Mouse (Mus musculus): ENCODE results near the gene Ptpru. TPM values are rescaled to one million over a fixed set of nuclear protein-coding genes. Genes with fewer than 3 reads are reported as not detected.
A peak's percentile ranks its signal among the peaks of the same experiment; 100 is the strongest.

The Ptpru gene
- polyA plus RNA-seq, 1 experiment from 2014 or later, result 20.8 TPM

DNA sequence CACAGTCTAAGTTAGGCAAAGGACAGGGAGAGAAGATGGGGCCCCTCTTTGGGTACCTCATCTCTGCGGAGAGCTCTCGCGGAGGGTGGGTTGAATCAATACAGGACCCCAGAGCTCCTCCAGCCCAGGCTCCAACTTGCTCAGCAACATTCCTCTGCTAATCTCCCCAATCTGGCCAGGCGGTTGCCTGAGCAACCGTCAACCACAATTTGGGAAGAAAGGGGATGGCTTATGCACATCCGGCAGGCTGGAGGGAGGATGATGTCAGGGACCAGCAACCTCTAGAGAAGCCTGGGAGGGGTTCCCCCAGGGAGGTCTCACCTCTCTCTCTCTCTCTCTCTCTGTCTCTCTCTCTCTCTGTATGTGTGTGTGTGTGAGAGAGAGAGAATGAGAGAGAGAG is 11.2 kb downstream of the Ptpru start:
- WGBS, result 4% methylated on average over 6 of the region's 6 CpGs
- Histone ChIP-seq H3K9ac (replicated peaks; ENCODE audit: low read length) (no peak overlapping the region), H3K4me2 (ENCODE audit: low read length) (no peak overlapping the region), H3K4me3 (replicated peaks; ENCODE audit: low read depth, low read length) (no peak overlapping the region), H3K27ac (replicated peaks; ENCODE audit: low read depth, low read length) (no peak overlapping the region), H3K36me3 (ENCODE audit: control insufficient read depth, insufficient read depth, low read length) (no peaks in the 10 kb centered on the region), H3K27me3 (ENCODE audit: control insufficient read depth, insufficient read depth, low read length) (no peaks in the 10 kb centered on the region), H3K4me1 (ENCODE audit: control insufficient read depth, insufficient read depth, low read length) (peaks cover 10% of the 10 kb centered on the region), H3K9me3 (ENCODE audit: control insufficient read depth, low read length) (no peaks in the 10 kb centered on the region)
- no peak for ATAC-seq (ENCODE audit: low FRiP score, low TSS enrichment)
- DNase-seq, result peak; percentile 62

- no peak overlapping the region for H3K9ac ChIP-seq (replicated peaks; ENCODE audit: low read length)
- 46% methylated on average over 8 of the region's 8 CpGs for WGBS
Measured at GRCm38 (mm10) chr4:131825830-131826229, 12.3 kb downstream of the Ptpru start.

DNA sequence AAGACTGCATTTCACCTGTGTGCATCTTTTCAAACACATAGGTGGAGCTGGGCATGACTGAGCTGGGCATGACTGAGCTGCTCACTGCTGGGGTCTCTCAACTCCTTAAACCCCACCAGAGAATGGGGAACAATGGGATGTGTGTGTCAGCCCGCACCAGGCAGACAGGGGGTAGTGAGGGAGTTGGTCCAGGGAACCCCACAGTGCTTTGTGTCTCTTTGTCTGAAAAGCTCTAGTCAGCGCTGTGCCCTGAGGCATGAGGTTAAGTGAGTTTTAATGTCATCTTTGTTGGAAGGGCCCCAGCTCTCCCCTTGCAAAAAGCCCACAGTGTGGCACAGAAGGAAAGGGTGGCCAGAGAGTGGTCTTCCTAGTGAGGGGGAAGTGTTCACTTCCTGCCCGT is 13.1 kb downstream of the Ptpru start:
- Histone ChIP-seq H3K4me1 (ENCODE audit: control insufficient read depth, insufficient read depth, low read length) (peaks cover 23% of the 10 kb centered on the region), H3K9me3 (ENCODE audit: control insufficient read depth, low read length) (no peaks in the 10 kb centered on the region), H3K4me3 (replicated peaks; ENCODE audit: low read depth, low read length) (no peak overlapping the region), H3K36me3 (ENCODE audit: control insufficient read depth, insufficient read depth, low read length) (no peaks in the 10 kb centered on the region), H3K9ac (replicated peaks; ENCODE audit: low read length) (no peak overlapping the region), H3K27ac (replicated peaks; ENCODE audit: low read depth, low read length) (no peak overlapping the region), H3K27me3 (ENCODE audit: control insufficient read depth, insufficient read depth, low read length) (0 out of 2 replicates have a peak, but pooled peaks cover 3% of the 10 kb centered on the region), H3K4me2 (ENCODE audit: low read length) (no peak overlapping the region)
- ATAC-seq (ENCODE audit: low FRiP score, low TSS enrichment) (no peak), DNase-seq (no peak)
- 18% methylated on average over 3 of the region's 3 CpGs for WGBS

More at GRCm38 (mm10) chr4:131825830-131826229, 12.3 kb downstream of the Ptpru start:
- H3K4me2 ChIP-seq (ENCODE audit: low read length), result no peak overlapping the region
- H3K36me3 ChIP-seq (ENCODE audit: control insufficient read depth, insufficient read depth, low read length), result no peaks in the 10 kb centered on the region
- H3K4me3 ChIP-seq (replicated peaks; ENCODE audit: low read depth, low read length), result no peak overlapping the region
- no peak for ATAC-seq (ENCODE audit: low FRiP score, low TSS enrichment)
- no peaks in the 10 kb centered on the region for H3K9me3 ChIP-seq (ENCODE audit: control insufficient read depth, low read length)
- DNase-seq, result no peak
- H3K4me1 ChIP-seq (ENCODE audit: control insufficient read depth, insufficient read depth, low read length), result peaks cover 20% of the 10 kb centered on the region
- no peaks in the 10 kb centered on the region for H3K27me3 ChIP-seq (ENCODE audit: control insufficient read depth, insufficient read depth, low read length)
- no peak overlapping the region for H3K27ac ChIP-seq (replicated peaks; ENCODE audit: low read depth, low read length)

DNA sequence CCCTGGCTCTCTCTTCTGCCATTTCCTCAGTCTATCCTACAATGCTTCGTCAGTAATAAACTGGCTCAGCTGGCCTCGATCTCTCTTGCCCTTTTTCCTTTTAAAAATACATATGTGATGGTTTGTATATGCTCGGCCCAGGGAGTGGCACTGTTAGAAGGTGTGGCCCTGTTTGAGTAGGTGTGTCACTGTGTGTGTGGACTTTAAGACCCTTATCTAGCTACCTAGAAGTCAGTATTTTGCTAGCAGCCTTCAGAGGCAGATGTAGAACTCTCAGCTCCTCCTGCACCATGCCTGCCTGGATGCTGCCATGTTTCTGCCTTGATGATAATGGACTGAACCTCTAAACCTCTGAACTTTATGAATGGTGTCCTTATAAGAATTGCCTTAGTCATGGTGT is 15.5 kb downstream of the Ptpru start:
- Histone ChIP-seq H3K4me2 (ENCODE audit: low read length) (no peak overlapping the region), H3K36me3 (ENCODE audit: control insufficient read depth, insufficient read depth, low read length) (no peaks in the 10 kb centered on the region), H3K27me3 (ENCODE audit: control insufficient read depth, insufficient read depth, low read length) (0 out of 2 replicates have a peak, but pooled peaks cover 4% of the 10 kb centered on the region), H3K9me3 (ENCODE audit: control insufficient read depth, low read length) (no peaks in the 10 kb centered on the region), H3K27ac (replicated peaks; ENCODE audit: low read depth, low read length) (no peak overlapping the region), H3K9ac (replicated peaks; ENCODE audit: low read length) (no peak overlapping the region), H3K4me3 (replicated peaks; ENCODE audit: low read depth, low read length) (no peak overlapping the region), H3K4me1 (ENCODE audit: control insufficient read depth, insufficient read depth, low read length) (peaks cover 23% of the 10 kb centered on the region)
- DNase-seq, result no peak
- ATAC-seq (ENCODE audit: low FRiP score, low TSS enrichment), result no peak
- 88% methylated on average over 3 of the region's 3 CpGs for WGBS

GRCm38 (mm10) chr4:131821161-131821731 is 16.8 kb downstream of the Ptpru start:
- no peaks in the 10 kb centered on the region for H3K9me3 ChIP-seq (ENCODE audit: control insufficient read depth, low read length)
- no peak overlapping the region for H3K4me3 ChIP-seq (replicated peaks; ENCODE audit: low read depth, low read length)
- no peaks in the 10 kb centered on the region for H3K36me3 ChIP-seq (ENCODE audit: control insufficient read depth, insufficient read depth, low read length)
- peaks cover 13% of the 10 kb centered on the region for H3K4me1 ChIP-seq (ENCODE audit: control insufficient read depth, insufficient read depth, low read length)
- H3K9ac ChIP-seq (replicated peaks; ENCODE audit: low read length), result no peak overlapping the region
- peak; percentile 74 for DNase-seq
- 0 out of 2 replicates have a peak, but pooled peaks cover 4% of the 10 kb centered on the region for H3K27me3 ChIP-seq (ENCODE audit: control insufficient read depth, insufficient read depth, low read length)
- ATAC-seq (ENCODE audit: low FRiP score, low TSS enrichment), result peak; percentile 31; the same call in 1 of the 2 replicates
- 7% methylated on average over 16 of the region's 16 CpGs for WGBS
- H3K27ac ChIP-seq (replicated peaks; ENCODE audit: low read depth, low read length), result peak overlapping the region; percentile 37; the same call in 1 of the 2 replicates
- H3K4me2 ChIP-seq (ENCODE audit: low read length), result peak overlapping the region; percentile 28

GRCm38 (mm10) chr4:131818926-131819325 is 19.2 kb downstream of the Ptpru start:
- peaks cover 13% of the 10 kb centered on the region for H3K4me1 ChIP-seq (ENCODE audit: control insufficient read depth, insufficient read depth, low read length)
- H3K9ac ChIP-seq (replicated peaks; ENCODE audit: low read length), result no peak overlapping the region
- H3K4me2 ChIP-seq (ENCODE audit: low read length), result no peak overlapping the region
- no peaks in the 10 kb centered on the region for H3K9me3 ChIP-seq (ENCODE audit: control insufficient read depth, low read length)
- WGBS, result 64% methylated on average over 23 of the region's 23 CpGs
- no peak overlapping the region for H3K4me3 ChIP-seq (replicated peaks; ENCODE audit: low read depth, low read length)
- no peak for DNase-seq
- 0 out of 2 replicates have a peak, but pooled peaks cover 4% of the 10 kb centered on the region for H3K27me3 ChIP-seq (ENCODE audit: control insufficient read depth, insufficient read depth, low read length)
- ATAC-seq (ENCODE audit: low FRiP score, low TSS enrichment), result no peak
- no peaks in the 10 kb centered on the region for H3K36me3 ChIP-seq (ENCODE audit: control insufficient read depth, insufficient read depth, low read length)
- no peak overlapping the region for H3K27ac ChIP-seq (replicated peaks; ENCODE audit: low read depth, low read length)

DNA sequence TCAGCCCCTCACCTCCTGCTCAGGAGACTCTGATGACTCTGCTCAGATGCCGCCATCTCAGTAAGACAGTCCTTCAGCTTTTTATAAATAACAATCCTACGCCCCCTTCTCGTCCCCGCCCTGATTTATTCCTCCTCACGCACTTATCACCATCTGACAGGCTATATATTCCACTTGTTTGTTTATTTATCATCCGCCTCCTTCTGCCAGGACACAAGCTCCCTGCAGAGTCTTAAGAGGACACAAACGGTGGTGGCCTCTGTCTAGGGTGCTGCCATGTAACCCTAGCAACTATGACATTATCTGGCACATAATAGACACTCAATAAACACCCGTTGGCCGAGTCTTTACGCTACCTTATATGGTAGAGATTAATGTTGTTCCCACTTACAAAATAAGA is 22.3 kb downstream of the Ptpru start:
- H3K27me3 ChIP-seq (ENCODE audit: control insufficient read depth, insufficient read depth, low read length), result 0 out of 2 replicates have a peak, but pooled peaks cover 4% of the 10 kb centered on the region
- H3K9me3 ChIP-seq (ENCODE audit: control insufficient read depth, low read length), result no peaks in the 10 kb centered on the region
- H3K4me3 ChIP-seq (replicated peaks; ENCODE audit: low read depth, low read length), result no peak overlapping the region
- no peak overlapping the region for H3K27ac ChIP-seq (replicated peaks; ENCODE audit: low read depth, low read length)
- no peak overlapping the region for H3K4me2 ChIP-seq (ENCODE audit: low read length)
- ATAC-seq (ENCODE audit: low FRiP score, low TSS enrichment), result no peak
- H3K36me3 ChIP-seq (ENCODE audit: control insufficient read depth, insufficient read depth, low read length), result no peaks in the 10 kb centered on the region
- peaks cover 2% of the 10 kb centered on the region for H3K4me1 ChIP-seq (ENCODE audit: control insufficient read depth, insufficient read depth, low read length)
- H3K9ac ChIP-seq (replicated peaks; ENCODE audit: low read length), result no peak overlapping the region
- no peak for DNase-seq
- 76% methylated on average over 10 of the region's 10 CpGs for WGBS

DNA sequence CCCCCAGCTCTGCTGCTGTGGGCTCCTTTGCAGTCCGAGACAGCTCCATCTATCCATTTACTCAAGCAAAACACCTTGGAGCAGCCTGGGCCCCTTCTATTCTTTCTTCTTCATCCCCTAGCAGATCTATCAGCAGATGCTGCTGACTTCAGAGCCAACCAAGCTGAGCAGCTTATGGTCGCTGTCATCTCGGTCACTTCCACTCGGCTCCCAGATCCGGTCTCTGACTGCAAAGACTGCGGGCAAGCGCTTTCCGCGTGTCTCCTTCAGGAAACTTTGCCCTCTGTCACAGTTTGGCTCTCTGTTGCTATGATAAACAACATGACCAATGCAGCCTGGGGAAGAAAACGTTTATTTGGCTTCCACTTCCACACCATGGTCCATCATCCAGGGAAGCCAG is 23.2 kb downstream of the Ptpru start:
- DNase-seq (no peak), ATAC-seq (ENCODE audit: low FRiP score, low TSS enrichment) (no peak)
- Histone ChIP-seq H3K4me3 (replicated peaks; ENCODE audit: low read depth, low read length) (no peak overlapping the region), H3K27ac (replicated peaks; ENCODE audit: low read depth, low read length) (no peak overlapping the region), H3K36me3 (ENCODE audit: control insufficient read depth, insufficient read depth, low read length) (no peaks in the 10 kb centered on the region), H3K9me3 (ENCODE audit: control insufficient read depth, low read length) (no peaks in the 10 kb centered on the region), H3K9ac (replicated peaks; ENCODE audit: low read length) (no peak overlapping the region), H3K4me2 (ENCODE audit: low read length) (no peak overlapping the region), H3K27me3 (ENCODE audit: control insufficient read depth, insufficient read depth, low read length) (0 out of 2 replicates have a peak, but pooled peaks cover under 1% of the 10 kb centered on the region), H3K4me1 (ENCODE audit: control insufficient read depth, insufficient read depth, low read length) (no peaks in the 10 kb centered on the region)
- 85% methylated on average over 10 of the region's 10 CpGs for WGBS

- H3K4me2 ChIP-seq (ENCODE audit: low read length), result no peak overlapping the region
- WGBS, result 91% methylated on average over 7 of the region's 7 CpGs
- no peak overlapping the region for H3K27ac ChIP-seq (replicated peaks; ENCODE audit: low read depth, low read length)
- H3K4me1 ChIP-seq (ENCODE audit: control insufficient read depth, insufficient read depth, low read length), result no peaks in the 10 kb centered on the region
- no peak overlapping the region for H3K9ac ChIP-seq (replicated peaks; ENCODE audit: low read length)
- no peak overlapping the region for H3K4me3 ChIP-seq (replicated peaks; ENCODE audit: low read depth, low read length)
- no peak for DNase-seq
- no peaks in the 10 kb centered on the region for H3K9me3 ChIP-seq (ENCODE audit: control insufficient read depth, low read length)
- no peaks in the 10 kb centered on the region for H3K27me3 ChIP-seq (ENCODE audit: control insufficient read depth, insufficient read depth, low read length)
- no peaks in the 10 kb centered on the region for H3K36me3 ChIP-seq (ENCODE audit: control insufficient read depth, insufficient read depth, low read length)
- no peak for ATAC-seq (ENCODE audit: low FRiP score, low TSS enrichment)
Measured at GRCm38 (mm10) chr4:131813798-131814197, 24.3 kb downstream of the Ptpru start.

Data from midbrain, embryonic 14.5 days (tissue).